Mouse (Mus musculus) cerebellum, adult 18-20 months (tissue): ENCODE measurements around the gene Gipc2.

Experiments
- DNase-seq, 2 experiments: peaks; one replicate each; pipeline ENCODE4 v3.0.0; 2021

The Gipc2 gene

DNA sequence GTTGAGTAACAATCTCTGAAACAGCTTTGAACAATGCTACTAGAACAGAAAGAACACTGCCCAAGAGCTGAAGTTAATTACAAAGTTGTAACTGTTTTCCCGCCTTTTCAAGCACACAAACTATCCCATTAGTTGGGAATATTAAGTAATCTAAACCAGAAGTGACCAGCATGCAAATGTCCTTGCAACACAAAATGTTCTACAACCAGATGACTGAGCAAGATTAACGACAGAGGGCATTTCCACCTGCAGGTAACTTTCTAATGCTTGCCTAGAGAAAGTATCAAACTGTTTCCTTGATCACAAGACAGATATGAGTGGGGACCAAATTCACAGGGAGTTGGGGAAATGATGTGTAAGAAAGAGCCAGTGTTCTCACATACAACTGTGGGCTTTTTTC, 101.9 kb downstream of the Gipc2 start:
- DNase-seq, result no peak

DNA sequence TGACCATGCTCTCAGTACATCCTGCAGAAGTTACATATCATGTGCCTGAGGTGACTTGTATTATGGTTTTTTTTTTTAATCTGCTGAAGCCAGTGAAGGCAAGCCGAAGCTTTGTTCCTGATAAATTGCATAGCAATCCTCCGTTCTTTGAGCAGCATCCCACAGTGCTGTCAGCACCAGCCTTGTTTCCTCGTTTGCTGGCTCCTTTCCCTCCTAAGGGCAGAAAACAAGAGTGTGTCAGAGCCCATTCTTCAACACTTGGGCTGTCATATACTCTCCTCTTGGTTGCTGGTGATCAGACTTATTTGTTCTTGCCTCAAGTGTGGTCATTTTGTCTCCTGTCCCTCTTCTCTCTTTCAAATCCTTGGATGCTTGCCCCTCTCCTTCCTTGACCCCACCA, 103.2 kb downstream of the Gipc2 start:
- no peak for DNase-seq

DNA sequence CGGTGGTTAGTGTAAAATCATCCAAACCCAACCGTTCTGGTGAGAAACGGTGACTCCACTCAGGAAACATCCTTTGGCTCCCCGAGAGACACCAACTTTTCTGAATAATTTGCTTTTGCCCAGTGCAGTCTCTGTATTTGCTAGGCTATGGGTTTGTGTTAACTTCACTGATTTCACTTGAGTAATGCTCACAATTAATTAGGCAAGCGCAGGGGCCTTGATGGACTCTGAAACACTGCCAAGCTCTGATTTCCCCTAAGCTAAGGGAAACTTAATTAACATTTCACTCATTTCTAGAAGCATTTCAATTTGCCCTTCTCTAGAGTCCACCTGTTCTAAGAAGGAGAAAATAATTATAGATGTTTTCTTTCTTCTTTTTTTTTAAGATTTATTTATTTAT, 104.9 kb downstream of the Gipc2 start:
- DNase-seq, result no peak

DNA sequence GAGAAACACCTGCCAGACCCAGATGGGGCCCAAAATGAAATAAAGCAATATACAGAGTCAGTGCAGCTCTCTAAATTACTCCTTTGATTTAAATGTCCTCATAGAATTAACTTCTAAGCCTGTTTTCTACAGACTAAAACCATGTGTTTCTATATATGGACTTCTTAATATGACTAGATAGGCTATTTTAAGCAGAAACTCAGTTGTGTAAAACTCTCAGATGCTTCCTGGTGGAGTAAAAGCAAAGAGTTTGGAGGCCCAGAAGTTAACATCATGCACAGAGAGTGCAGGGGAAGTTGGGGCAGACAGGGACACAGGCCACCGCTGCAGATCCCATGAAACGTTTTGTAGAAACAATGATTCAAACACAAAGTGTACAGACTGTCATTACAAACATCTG, 107.8 kb downstream of the Gipc2 start:
- DNase-seq, result no peak

DNA sequence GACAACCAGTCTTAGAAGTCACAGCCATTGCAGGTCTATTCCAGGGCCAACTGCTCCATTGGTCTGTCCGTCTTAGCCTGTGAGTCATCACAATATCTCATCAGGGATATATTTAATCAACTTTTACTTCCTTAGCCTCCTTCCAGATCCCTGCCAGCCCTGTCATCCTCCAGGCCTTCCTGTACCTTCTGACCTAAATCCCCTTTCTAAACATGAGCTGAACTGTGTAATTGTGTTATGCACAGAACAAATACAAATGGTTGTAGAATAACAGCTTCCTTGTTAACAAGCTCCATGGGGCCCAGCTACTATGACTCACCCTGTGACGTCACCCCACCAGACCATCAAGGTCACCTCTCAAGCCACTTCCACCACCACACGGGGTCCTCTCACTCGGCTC, 111.8 kb downstream of the Gipc2 start:
- no peak for DNase-seq

DNA sequence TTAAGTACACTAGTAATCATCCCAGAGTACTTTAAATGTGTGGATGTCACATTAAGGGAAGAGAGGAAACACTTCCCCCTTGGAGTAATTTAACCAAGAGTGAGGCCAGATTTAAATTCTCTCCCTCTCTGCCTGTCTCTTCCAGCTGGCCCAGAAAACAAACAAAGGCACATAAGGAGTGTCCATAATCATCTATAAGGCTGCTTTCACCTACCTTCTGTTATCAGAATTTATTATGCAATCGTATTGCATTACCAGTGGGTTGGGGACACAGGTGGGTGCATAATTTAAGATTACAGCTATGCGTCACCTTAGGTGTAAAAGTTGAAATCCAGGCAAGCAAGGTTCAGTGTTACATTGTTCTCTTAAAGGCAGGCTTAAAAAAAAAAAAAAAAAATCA, 114.1 kb downstream of the Gipc2 start:
- DNase-seq, result no peak

DNA sequence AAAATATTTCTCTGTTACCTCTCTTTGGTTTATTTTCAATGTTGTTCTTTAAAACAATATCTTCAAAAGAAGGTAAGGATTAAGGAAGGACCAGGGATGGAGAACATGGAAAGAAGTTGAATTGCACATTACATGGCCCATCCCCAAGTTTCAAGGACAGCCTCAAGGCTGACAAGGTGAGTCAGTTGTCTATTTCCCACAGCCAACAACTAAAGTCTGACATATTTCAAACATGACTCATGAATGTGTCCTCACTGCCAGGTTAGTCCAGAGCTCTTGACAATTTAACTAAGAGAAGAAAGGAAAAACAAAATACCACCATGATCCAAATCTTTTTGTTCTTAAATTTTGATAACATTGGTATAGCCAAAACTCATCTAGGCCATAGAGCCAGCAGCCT, 118.1 kb downstream of the Gipc2 start:
- DNase-seq, result no peak

DNA sequence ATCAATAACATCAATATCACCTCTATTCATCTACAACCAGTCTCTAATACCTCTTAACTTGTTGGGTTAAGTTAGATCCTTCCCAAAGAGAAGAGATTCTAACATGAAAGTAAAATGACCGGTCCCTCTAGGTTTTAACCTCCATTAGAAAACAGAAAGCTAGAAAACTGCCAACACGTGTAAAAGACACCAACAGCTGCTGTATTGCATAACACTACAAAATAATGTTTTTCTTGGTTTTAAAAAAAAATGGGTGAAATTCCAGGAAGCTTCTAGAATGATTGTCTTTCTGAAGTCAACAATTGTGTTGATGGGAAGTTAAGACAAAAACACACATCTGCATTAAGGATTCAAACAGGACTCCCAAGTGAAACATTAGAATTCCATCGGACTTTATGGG, 119.1 kb downstream of the Gipc2 start:
- no peak for DNase-seq
